Mouse (Mus musculus) liver (tissue): ENCODE results near the gene B4galt4.
A peak's percentile ranks its signal among the peaks of the same experiment; 100 is the strongest.
"Not testable (repeated sequence)": the region's sequence is repeated elsewhere in the genome, so short reads cannot be mapped to it uniquely, and the experiment has no call there.

ENCODE experiments used
- DNase-seq: peaks from one replicate; pipeline ENCODE4 v3.0.0-alpha.2; 2020; ENCODE audit warnings: mixed read lengths

B4galt4 gene

DNA sequence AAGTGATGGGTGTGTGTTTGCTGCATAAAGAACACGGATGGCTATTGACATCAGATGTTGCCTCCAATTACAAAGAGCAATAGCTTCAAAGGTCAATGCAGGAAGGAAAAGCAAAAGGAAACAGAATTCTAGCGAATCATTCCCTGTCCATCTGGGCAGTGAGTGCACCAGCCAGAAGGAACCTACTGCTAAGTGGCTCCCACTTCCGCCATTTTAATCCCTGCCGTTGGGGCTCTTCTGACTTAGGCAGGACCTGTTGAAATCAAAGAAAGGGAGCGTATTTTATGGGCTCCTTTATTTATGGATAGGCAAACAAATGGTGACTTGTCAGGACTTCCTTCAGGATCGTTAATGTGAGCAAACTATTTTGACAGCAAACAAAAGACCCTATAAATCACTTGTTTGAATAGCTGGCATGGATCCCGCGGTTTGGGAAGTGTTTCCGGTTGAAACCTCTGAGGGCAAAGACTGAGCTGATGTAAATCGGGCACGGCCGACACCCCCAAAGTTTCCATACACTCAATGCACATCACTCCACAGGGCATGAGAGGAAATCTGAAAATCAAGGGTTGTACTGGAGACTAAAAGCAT, 30.9 kb downstream of the B4galt4 start:
- DNase-seq, result no peak

DNA sequence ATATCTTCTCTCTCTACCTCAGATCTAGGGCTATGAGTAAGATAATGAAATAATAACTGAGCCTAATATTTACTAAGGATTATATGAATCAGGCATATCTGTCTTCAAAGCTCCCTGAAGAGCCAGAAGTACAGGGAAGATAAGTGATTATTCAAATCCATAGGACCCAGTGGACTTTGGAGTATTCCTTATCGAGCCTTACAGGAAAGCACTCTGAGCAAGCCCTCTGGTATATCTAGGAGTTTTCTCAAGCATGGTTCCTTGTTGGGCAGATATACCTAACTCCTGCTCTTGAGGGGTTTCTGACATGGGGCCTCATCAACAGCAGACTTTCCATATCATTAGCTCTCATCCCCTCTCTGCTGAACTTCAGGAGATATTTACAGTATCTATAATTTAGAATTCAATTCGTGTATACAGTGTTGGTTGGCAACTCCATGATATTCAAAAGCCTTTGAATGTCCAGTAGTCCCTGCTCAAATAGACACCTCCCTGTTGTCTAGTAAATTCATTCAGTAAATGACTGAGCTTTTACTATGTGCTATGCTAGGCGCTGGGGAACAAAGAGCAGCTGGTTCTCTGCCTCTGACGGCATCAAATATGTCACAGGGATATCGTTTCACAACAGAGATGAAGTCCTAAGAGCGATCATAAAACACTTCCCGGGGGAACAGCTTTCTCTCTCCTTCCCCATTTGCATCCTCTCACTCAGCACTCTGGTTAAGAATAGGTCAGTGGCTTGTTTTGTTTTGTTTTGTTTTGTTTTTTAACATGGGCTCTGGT, 33.1 kb downstream of the B4galt4 start:
- DNase-seq, result no peak

DNA sequence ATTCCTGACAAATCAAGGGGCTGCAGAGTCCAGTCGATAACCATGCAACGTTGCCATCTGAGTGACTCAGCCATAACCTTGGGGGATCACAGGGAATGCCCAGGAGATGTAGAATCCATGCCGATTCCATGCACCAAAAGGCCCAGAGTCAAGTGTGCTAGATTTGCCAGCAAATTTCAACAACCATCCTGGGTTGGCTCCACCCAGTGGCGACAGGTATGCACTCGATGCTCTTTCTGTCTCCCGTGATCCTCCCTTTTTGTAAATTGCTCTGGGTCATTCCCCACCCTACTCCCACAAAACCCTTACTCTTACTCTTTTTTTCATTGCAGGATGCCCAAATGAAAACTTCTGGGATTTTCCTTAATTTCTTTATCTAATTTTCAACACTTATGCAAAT, 34.3 kb downstream of the B4galt4 start:
- DNase-seq, result no peak

DNA sequence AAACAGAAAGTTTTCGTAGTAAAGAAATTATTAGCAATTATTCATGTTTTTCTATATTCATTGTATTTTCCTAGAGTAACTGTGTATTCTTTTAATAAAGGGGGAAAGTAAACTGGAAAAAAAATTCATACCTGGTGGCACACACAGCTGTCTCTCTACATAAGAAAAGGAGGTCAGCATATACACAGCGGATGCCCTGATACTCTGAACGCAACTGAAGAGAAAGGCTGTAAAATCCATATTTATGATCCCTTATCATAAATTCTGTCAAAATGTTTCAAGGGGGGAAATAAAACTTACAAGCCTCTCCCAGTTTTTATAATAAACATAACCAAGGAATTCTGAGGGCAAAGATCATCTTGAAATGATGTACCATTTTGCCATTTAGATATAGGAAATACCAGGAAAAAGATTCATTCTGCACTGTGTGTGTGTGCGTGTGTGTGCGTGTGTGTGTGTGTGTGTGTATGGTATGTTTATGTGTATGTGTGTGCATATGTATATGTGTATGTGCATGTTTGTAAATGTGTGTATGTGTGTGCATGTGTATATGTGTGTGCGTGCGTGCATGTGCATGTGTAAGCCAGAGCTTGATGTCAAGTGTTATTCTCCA, 39.0 kb downstream of the B4galt4 start:
- DNase-seq, result no peak

DNA sequence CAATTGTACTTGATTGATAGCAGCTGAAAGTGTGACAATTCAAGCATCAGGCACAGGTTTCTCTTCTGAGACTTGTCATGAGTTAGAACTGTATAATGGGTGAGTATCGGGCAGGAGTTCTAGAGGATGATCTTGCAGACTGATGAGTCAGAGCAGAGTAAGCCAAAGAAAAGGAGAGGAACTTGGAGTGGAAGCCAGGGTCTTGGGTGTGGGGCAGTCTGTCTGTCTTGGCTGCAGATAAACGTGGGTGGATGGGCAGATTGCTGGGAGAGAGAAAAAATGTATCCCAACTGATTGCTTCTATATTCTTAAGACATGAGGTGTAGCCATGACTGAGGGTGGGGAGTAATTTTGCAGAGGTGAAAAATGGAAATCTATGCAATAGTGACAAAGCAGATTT, 39.9 kb downstream of the B4galt4 start:
- DNase-seq, result no peak

DNA sequence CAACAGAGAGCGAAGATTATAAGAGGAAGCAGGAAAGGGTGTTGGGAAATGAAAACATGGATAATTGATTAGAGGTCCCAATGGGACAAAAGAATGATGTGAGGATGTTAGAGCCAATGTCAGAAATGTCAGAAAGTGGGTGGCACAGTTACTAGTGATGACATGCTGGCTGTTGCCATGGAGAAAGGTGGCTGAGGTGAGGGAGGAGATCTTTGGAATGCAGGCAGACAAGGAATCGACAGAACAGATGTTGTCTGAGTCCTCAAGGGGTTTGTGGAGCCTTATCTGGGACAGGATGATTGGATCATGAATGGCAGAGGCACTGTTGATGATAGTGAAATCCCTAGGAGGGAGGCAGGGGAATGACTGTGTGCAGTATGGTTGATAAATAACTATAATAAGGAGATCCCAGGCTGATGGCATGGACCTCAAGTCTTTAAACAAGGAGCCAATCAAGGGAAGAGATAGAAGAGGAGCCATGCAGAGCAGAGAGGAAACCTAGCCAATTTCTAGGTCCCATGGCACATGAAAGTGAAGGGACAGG, 40.5 kb downstream of the B4galt4 start:
- no peak for DNase-seq

DNA sequence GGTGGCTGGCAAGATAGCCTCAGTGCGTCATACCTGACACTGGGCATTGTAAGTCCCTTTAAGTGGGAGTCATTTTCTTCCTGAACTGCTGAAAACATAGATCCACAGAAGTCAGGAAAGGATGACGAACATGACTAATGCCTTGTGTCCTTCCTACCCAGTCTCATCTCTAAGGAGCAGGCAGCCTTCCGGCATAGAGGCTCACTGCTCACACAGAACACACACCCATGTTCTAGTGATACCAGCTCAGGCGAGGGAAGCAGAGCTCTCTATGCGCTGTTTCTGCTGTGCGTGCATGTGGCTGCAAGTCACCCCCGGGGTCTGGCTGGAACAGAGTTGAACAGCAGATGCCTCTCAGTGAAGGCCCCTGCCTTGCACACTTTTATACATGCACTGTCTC, 43.2 kb downstream of the B4galt4 start:
- DNase-seq, result no peak

DNA sequence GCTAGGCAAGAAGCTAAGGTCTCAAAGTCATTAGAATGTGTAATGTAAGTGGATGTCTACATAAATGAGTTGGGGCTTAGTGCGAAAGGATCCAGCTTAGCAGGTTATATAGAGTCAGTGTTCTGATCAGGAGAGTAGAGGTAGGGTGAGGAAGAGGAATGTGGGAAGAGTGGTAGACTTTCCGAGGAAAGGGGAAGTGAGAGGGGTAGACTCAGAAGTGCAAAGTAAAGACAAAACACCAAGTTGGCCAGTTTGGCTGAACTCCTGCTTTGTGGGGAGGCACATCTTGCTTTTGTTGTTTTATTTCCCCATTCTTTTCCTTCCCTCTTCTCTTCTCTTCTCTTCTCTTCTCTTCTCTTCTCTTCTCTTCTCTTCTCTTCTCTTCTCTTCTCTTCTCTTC, 47.0 kb downstream of the B4galt4 start:
- no peak for DNase-seq

DNA sequence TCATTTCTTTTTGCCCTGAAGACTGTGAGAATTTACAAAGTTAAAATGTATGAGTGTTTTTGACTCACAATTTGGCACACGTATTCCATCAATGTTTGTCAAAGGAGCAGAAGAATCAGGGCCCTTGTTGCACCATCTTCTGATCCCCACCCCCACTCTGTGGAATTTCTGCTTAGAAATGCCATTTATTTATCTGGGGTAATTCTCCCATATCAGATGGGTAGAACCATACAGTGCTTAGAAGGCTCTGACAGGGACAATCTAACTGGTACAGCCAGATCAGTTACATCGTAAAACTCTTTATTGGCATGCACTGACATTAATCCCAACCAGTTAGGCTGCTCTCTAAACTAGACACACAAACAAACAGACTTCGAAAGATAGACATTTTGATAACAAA, 47.9 kb downstream of the B4galt4 start:
- DNase-seq, result no peak

DNA sequence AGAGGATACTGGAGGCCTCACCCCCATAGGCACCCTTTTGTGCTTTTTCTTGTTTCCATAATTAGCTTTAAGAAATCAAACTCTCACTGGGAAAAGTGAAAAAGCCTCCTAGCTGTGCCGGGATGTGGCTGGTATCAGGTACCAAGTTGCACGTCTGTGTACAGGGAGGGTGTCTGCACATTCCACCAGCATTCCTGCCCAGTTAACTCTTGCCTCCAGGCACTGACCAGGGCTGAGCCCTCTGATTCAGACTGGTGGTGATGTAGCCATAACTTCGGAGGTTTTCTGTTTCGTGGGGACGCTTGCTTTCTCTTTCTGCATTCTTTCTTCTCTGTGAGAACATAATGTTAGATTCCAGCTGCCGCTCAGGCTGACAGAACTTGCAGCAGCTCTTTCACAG, 51.1 kb downstream of the B4galt4 start:
- no peak for DNase-seq

DNA sequence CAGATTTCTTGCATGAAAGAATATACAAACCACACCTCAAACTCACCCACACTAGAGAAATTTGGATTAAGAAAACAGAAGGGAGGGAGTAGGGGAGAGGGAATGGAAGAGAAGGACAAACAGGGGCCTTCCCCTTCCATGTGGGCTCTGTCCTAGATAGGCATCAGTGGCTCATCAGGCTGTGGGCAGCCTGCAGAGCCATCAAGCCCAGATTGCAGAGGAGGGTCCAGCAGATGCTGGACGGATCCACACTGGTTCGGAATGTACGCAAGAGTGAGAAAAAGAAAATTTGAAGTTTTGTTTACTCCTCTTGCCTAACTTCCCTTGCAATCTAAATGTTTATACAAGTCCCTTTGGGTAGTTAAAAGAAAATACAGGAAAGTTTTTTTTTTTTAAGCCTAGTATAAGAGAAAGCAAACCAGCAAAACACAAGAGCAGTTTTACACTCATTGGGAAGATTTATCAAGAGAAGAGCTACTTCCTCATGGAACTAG, 56.9 kb downstream of the B4galt4 start:
- DNase-seq, result no peak

DNA sequence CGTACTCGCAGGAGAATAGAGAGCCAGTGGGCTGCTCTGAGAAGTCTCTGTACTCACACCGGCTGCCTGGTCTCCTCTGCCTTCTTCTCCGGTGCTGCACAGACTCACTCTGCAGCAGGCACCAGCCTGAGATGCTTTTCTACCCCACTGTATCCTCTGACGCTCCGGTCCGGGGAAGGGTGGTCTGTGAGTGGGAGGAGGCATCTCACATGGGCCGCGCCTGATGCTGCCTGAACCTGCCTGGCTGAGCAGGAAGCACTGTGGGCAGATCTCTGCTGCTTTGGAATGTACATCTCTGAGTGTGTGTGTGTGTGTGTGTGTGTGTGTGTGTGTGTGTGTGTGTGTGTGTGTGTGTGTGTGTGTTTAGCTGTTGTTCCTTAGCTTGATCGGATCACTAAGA, 58.0 kb downstream of the B4galt4 start, which contains the start of gene Upk1b:
TSS of gene Upk1b (minus strand) at position 238 of the 400 bp plus-strand sequence.
- peak; percentile 12 for DNase-seq

DNA sequence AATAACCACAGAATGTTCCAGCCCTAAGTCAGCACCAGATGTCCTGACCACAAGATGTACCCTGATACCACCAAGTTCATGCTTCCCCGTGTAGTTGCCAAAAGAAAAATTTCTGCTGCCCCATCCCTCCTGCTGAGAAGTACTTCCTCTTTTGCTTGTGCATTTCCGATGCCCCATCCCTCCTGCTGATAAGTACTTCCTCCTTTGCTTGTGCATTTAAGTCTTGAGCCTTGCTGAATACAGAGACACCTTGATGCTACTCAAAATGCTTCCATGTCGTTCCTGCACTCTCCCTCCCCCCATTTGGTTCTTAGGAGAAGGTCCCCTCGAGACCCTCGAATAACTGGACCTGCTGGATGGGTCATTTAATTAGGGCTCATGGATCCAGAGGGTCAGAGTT, 65.7 kb downstream of the B4galt4 start:
- not testable (repeated sequence) for DNase-seq

DNA sequence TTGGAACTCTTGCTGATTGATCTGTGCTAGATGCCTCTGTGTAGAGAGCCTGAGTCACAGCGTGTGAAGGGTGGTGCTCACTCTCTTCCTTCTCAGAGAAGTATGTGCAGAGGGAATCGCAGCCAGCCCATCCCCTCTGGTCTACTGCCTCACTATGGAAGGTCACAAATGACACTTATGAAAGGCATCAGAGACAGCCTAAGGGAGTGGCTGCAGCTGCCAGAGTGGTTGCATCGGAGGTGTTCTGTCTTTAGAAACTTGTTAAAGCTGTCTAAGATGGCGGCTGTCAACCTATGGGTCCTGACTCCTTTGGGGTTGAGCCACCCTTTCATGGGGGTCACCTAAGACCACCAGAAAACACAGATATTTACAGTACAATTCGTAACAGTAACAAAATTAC, 68.1 kb downstream of the B4galt4 start:
- no peak for DNase-seq

DNA sequence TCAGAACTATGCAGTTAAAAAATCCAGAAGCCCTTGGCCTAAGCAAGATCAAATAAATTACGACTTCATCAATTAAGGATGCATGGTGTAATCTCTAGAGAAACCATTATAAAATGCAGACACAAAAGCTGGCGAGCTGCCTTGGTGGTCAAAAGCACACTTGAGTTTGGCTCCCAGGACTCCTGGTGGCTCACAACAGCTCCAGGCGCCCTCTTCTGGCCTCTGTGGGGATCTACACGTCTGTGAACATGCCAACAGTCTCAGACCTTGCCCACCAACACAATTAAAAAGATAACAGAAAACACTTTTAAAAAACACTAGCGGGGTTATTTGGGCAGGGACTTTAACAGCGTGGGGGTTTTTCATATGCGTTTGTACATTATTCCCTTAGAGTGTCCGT, 70.5 kb downstream of the B4galt4 start:
- DNase-seq, result peak; percentile 59
